Mouse (Mus musculus) bone marrow macrophage, adult 2 months (primary cell): Measurements from ENCODE around the gene Col26a1.
"Not testable (repeated sequence)": the region's sequence is repeated elsewhere in the genome, so short reads cannot be mapped to it uniquely, and the experiment has no call there.

ENCODE experiments used
- CTCF ChIP-seq: IDR thresholded peaks from 2 replicates; pipeline ENCODE4 v1.5.1; 2012; ENCODE audit warnings: low read depth, mild to moderate bottlenecking, low read length, moderate library complexity
- POLR2A ChIP-seq: IDR thresholded peaks from 2 replicates; pipeline ENCODE4 v1.6.1; 2012; ENCODE audit warnings: mild to moderate bottlenecking, low read depth, low read length, borderline replicate concordance

DNA sequence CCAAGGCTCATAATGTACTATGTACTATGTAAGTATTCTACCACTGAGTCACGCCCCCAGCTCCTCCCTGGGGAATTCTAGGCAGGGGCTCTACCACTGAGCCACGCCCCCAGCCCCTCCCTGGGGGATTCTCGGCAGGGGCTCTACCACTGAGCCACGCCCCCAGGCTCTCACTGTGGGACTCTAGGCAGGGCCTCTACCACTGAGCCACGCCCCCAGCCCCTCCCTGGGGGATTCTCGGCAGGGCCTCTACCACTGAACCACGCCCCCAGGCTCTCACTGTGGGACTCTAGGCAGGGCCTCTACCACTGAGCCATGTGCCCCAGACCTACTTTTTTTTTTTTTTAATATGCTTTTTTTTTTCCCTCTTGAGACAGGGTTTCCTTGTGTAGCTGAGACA, 129.8 kb downstream of the Col26a1 start:
- TF ChIP-seq POLR2A, CTCF: not testable (repeated sequence)
